Mouse (Mus musculus): ENCODE results near the gene Tenm2. TPM values are rescaled to one million over a fixed set of nuclear protein-coding genes. Genes with fewer than 3 reads are reported as not detected.

Gene Tenm2
- total and polyA plus RNA-seq, 3 experiments, result not detected

DNA sequence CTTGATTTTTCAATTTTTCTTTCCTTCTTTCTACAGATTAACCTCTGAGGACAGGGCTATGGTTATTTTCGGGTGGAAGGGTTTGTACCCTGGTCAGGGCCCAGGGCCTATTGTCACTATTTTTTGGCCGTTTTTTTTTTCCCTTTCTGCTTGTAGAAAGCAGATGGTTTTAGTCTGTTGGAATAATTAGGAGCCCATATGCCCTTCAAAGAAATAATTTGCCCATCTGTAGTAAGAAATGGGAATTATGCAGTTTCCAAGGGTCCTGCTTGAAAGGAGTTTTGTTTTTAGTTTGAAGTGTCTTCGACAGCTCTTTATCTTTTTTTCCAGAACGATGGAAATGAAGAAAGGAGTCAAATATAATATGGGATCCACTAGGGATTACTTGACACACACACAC, 1245.8 kb downstream of the Tenm2 start:
- in situ Hi-C loops (cut with MboI; ENCODE audit: low pct_ligation_motif_present, low pct_unique_long_range_greater_than_20kb, low sequenced_read_pairs), result loop anchor here (10.0 to 25.0 kb wide), 2 partner anchors 125 to 303 kb away; no protein-coding TSS in a partner anchor
- Histone ChIP-seq H3K27me3 (replicated peaks) (no peaks in the 10 kb centered on the region), H3K36me3 (replicated peaks in 1 of 2; ENCODE audit: control insufficient read depth in 1 of 2, insufficient read depth in 1 of 2, low read length in 1 of 2) (no peaks in the 10 kb centered on the region), H3K4me2 (ENCODE audit: insufficient read depth, low read depth, poor library complexity, severe bottlenecking) (no peak overlapping the region), H3K9ac (ENCODE audit: insufficient read depth, low read depth) (no peak overlapping the region), H3K79me2 (replicated peaks; ENCODE audit: control insufficient read depth, extremely low read depth, insufficient read depth, poor library complexity, severe bottlenecking) (no peaks in the 10 kb centered on the region), H3K4me3 (replicated peaks in 1 of 3; ENCODE audit: low read depth in 2 of 3, low read length in 2 of 3, poor library complexity in 1 of 3) (no peak overlapping the region), H3K9me3 (replicated peaks; ENCODE audit: low read length) (no peaks in the 10 kb centered on the region), H3K27ac (ENCODE audit: insufficient read depth, low read depth) (no peak overlapping the region), H3K4me1 (ENCODE audit: control insufficient read depth in 1 of 2, insufficient read depth in 2 of 2) (peaks cover 0 to 23% of the 10 kb centered on the region in 2 experiments; a peak in 2 of 4 replicates)
- TF ChIP-seq EP300 (IDR thresholded peaks at IDR 0.05; ENCODE audit: low read length), result no peak
- no peak for TF ChIP-seq TCF12 (IDR thresholded peaks at IDR 0.05; ENCODE audit: low read depth, low read length)
- TF ChIP-seq E2F4 (IDR thresholded peaks at IDR 0.05; ENCODE audit: insufficient replicate concordance, low read depth, low read length), result no peak
- TF ChIP-seq IRF4 (IDR thresholded peaks at IDR 0.05; ENCODE audit: low read depth, low read length), result no peak
- no peak for TF ChIP-seq CHD2 (IDR thresholded peaks at IDR 0.05; ENCODE audit: low read length)
- no peak for TF ChIP-seq BHLHE40 (IDR thresholded peaks at IDR 0.05; ENCODE audit: low read depth, low read length)
- no peak for TF ChIP-seq UBTF (IDR thresholded peaks at IDR 0.05; ENCODE audit: low read depth, low read length)
- no peak for TF ChIP-seq MAZ (IDR thresholded peaks at IDR 0.05; ENCODE audit: low read depth, low read length)
- TF ChIP-seq HCFC1 (IDR thresholded peaks at IDR 0.05; ENCODE audit: low read depth, low read length), result no peak
- TF ChIP-seq MXI1 (IDR thresholded peaks at IDR 0.05; ENCODE audit: low read depth, low read length), result no peak
- no peak for DNase-seq (ENCODE audit: extremely low read depth)
- dilution Hi-C loops (cut with MboI; ENCODE audit: extremely low pct_ligation_motif_present, extremely low pct_unique_long_range_greater_than_20kb, low sequenced_read_pairs), result no loop called here

DNA sequence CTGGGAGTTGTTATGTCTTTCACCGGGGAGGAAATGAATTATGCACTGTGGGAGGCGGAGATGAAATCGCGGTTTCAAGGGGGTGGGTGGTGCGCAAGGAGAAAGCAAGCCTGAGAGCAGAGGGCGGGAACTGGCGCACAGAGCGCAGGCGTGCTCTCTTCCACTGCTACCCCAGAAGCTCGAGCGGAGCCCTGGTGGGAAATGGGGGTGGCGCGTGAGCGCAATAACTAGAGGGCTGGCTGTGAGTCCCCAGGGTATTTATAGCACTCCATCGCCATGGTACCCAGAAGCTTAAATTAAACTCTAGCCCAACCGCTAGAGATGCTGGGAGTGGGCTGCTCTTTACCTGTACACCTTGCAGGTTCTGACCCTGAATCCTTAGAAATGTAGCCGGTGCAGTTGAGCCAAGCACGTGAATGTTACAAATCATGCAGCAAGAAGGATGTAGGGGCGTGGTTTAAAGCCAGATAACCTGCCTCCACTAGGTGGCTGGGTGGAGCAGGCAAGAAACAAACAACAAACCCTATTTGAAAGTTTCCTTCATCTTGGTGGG, 1249.8 kb downstream of the Tenm2 start:
- H3K4me2 ChIP-seq (ENCODE audit: insufficient read depth, low read depth, poor library complexity, severe bottlenecking), result no peak overlapping the region
- peak; percentile 31 for DNase-seq (ENCODE audit: extremely low read depth)
- H3K27me3 ChIP-seq (replicated peaks), result no peaks in the 10 kb centered on the region
- peaks cover 0 to 13% of the 10 kb centered on the region in 2 experiments; a peak in 1 of 4 replicates for H3K4me1 ChIP-seq (ENCODE audit: control insufficient read depth in 1 of 2, insufficient read depth in 2 of 2)
- TF ChIP-seq ZKSCAN1 (IDR thresholded peaks at IDR 0.05; ENCODE audit: borderline replicate concordance, low read depth, low read length) (no peak), NRF1 (IDR thresholded peaks at IDR 0.05; ENCODE audit: low read depth, low read length) (no peak), ZC3H11A (IDR thresholded peaks at IDR 0.05; ENCODE audit: low read depth, low read length) (no peak), CHD1 (IDR thresholded peaks at IDR 0.05; ENCODE audit: low read depth, low read length) (no peak), MAX (IDR thresholded peaks at IDR 0.05; ENCODE audit: low read length) (no peak), EP300 (IDR thresholded peaks at IDR 0.05; ENCODE audit: low read length) (no peak), UBTF (IDR thresholded peaks at IDR 0.05; ENCODE audit: low read depth, low read length) (no peak), MEF2A (IDR thresholded peaks at IDR 0.05; ENCODE audit: borderline replicate concordance, low read depth, low read length) (no peak), RCOR1 (conservative IDR thresholded peaks at IDR 0.05; ENCODE audit: low read depth, low read length) (no peak), MXI1 (IDR thresholded peaks at IDR 0.05; ENCODE audit: low read depth, low read length) (no peak), JUND (conservative IDR thresholded peaks at IDR 0.05; ENCODE audit: low read depth, low read length) (no peak), E2F4 (IDR thresholded peaks at IDR 0.05; ENCODE audit: insufficient replicate concordance, low read depth, low read length) (no peak), ZMIZ1 (IDR thresholded peaks at IDR 0.05; ENCODE audit: low read depth, low read length) (no peak), MYC (IDR thresholded peaks at IDR 0.05; ENCODE audit: low read depth, low read length) (no peak), PAX5 (IDR thresholded peaks at IDR 0.05; ENCODE audit: low read length) (no peak), ETS1 (conservative IDR thresholded peaks at IDR 0.05; ENCODE audit: low read depth, low read length) (no peak)
- no peak overlapping the region for H3K9ac ChIP-seq (ENCODE audit: insufficient read depth, low read depth)
- H3K79me2 ChIP-seq (replicated peaks; ENCODE audit: control insufficient read depth, extremely low read depth, insufficient read depth, poor library complexity, severe bottlenecking), result no peaks in the 10 kb centered on the region
- in situ Hi-C loops (cut with MboI; ENCODE audit: low pct_ligation_motif_present, low pct_unique_long_range_greater_than_20kb, low sequenced_read_pairs), result loop anchor here (25.0 kb wide), 1 partner anchor 299 kb away; no protein-coding TSS in a partner anchor
- peak overlapping the region in 1 of 3 experiments; percentile 6 for H3K4me3 ChIP-seq (replicated peaks in 1 of 3; ENCODE audit: low read depth in 2 of 3, low read length in 2 of 3, poor library complexity in 1 of 3)
- no peaks in the 10 kb centered on the region for H3K9me3 ChIP-seq (replicated peaks; ENCODE audit: low read length)
- H3K36me3 ChIP-seq (replicated peaks in 1 of 2; ENCODE audit: control insufficient read depth in 1 of 2, insufficient read depth in 1 of 2, low read length in 1 of 2), result no peaks in the 10 kb centered on the region
- dilution Hi-C loops (cut with MboI; ENCODE audit: extremely low pct_ligation_motif_present, extremely low pct_unique_long_range_greater_than_20kb, low sequenced_read_pairs), result no loop called here
- no peak overlapping the region for H3K27ac ChIP-seq (ENCODE audit: insufficient read depth, low read depth)
